Mouse (Mus musculus) megakaryocyte progenitor cell, adult 5-6 weeks (primary cell): Measurements from ENCODE around the gene Znhit3. TPM values are rescaled to one million over a fixed set of nuclear protein-coding genes. Genes with fewer than 3 reads are reported as not detected.

Experiments
- ATAC-seq: replicated peaks from 2 replicates; pipeline ENCODE4 v1.8.0; 2016; ENCODE audit warnings: mild to moderate bottlenecking, moderate TSS enrichment, inconsistent platforms; ENCODE audit not compliant: poor library complexity
- total RNA-seq, 2 experiments: library from RNA; stranded (forward) in 1 of 2; stranded (reverse) in 1 of 2; fragments of 157-497, 149-512 nt in 1 of 2; fragments of 200-1000 nt in 1 of 2; gene quantifications; 2 replicates each; pipeline versions ENCODE4 v1.2.3 to v1.2.4; 2015 to 2017

The Znhit3 gene
- total RNA-seq, 2 experiments from 2014 or later: 27.1 to 43.9 TPM

DNA sequence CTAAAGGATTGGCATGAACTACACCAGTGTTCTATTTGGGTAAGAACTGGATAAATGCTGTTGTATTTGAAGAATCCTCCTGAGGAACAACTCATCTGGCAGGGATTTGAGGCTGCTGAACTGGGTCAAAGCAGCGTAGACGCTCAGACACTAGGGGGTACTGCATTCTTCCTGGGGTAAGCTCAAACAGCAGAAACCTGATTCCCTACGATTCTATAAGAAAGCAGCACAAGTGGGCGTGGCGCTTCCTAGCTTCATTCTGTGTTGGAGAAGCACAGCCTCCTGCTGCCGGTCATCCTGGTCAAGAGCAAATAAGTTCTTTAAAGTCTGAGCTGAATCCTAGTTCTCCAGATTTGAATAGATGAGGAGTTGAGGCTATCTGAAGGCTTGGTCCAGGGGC, 16.1 kb upstream of the Znhit3 start:
- no peak for ATAC-seq

DNA sequence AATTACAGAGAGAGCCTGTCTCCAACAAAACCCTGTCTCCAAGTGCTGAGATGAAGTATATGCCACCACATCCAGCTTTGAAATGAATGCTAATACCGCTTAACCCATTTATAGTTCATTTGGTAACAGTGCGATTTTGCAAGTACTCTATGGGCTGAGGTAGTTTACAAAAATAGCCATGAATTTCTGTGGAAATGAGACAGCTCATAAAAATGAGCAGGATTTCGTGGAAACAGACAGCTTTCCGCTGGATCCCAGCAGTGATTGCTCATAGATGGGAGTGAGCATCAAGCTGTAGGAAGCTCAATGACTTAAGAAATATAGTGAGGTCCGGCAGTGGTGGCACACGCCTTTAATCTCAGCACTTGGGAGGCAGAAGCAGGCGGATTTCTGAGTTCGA, 4.8 kb upstream of the Znhit3 start:
- ATAC-seq: no peak

GRCm38 (mm10) chr11:84919951-84920350, 3.8 kb upstream of the Znhit3 start:
- no peak for ATAC-seq

- peak; percentile 53 for ATAC-seq
Measured at GRCm38 (mm10) chr11:84919276-84919675, 3.1 kb upstream of the Znhit3 start.

- ATAC-seq: peak; percentile 74
Measured at GRCm38 (mm10) chr11:84918425-84918824, 2.3 kb upstream of the Znhit3 start.

GRCm38 (mm10) chr11:84916703-84917300, 636 bp upstream of the Znhit3 start:
- no peak for ATAC-seq

- ATAC-seq: peak; percentile 45; the same call in 1 of the 2 replicates
Measured at GRCm38 (mm10) chr11:84914673-84915072, 1.5 kb downstream of the Znhit3 start.

DNA sequence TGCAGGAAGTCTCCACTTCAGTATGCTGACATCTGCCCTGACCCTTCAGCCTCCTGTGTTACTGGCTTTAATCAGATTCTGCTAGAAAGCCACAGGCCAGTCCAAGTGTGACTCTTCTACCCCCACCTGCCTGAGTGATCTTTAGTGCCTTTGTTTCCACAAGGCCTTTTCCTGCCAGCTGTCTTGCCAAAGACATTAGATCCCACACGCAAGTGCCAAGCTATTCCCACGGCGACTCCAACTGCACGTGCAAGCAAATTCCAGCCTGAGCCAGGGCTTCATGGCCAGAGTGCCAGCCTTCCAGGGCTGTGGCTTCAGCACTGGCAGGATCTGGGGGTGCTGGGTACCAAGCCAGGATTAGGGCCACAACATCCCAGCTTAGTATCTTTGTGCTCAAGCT, 5.8 kb downstream of the Znhit3 start:
- ATAC-seq: no peak

- ATAC-seq: no peak
Measured at GRCm38 (mm10) chr11:84908480-84908879, 7.7 kb downstream of the Znhit3 start.

GRCm38 (mm10) chr11:84907081-84907480, 9.1 kb downstream of the Znhit3 start:
- no peak for ATAC-seq

DNA sequence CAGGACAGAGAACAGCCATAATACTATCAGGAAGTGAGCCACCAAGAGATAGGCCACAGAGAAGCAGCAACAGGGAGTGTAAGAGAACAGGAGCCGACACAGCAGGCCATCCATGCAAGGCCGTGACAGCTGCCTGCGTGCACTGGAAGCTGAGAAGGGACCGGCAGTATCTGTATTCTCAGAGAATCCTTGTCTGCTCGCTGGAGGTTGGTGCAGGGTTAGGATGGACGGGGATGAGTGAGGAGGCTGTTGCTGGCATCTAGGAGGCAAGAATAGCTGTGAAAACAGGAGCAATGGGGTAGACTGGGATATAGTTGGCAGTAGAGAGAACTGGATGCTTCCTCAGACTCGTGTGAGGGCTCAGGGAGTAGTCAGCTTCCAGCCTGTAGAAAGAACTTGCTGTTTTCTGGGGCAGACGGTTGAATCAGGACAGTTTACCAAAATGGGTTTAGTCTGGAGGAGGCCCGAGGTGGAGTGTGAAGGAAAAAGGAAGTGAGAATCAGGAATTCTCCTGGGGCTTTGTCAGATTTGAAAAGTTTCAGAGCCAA, 11.5 kb downstream of the Znhit3 start:
- ATAC-seq: no peak

GRCm38 (mm10) chr11:84893113-84893512, 23.1 kb downstream of the Znhit3 start:
- ATAC-seq: no peak

GRCm38 (mm10) chr11:84891705-84892104, 24.5 kb downstream of the Znhit3 start:
- no peak for ATAC-seq

DNA sequence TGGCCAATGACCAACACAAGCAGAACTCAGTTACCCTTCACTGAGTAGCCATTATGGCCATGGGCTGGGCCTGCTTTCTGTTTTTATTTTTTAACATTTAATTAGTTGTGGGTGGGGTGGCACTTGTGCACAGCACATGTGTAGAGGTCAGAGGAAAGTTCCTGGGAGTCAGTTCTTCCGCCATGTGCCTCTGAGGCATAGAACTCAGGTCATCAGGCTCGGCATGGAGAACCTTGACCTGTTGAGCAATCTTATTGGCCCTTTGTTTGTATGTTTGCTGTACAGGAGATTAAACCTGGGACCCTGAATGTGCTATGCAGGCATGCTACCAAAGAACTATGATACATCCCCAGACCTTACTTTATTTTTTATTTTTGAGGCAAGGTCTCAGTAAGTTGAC, 26.7 kb downstream of the Znhit3 start:
- no peak for ATAC-seq

DNA sequence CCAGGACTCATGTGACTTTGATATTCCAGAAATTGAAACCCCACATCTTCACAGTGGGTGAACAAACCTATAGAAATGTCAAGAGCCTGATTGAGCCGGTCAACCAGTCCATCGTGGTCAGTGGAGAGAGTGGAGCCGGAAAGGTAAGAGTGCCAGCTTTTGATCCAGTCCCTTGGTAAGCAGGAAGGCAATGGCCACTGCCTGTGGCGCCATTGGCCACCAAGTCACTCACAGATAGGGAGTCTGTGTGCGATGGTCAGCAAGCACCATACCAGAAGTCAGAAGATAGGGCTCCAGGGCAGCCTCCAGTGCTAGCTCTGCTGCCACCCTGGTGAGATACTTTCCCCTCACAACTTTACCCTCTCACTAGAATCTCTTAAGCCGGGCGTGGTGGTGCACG, 28.1 kb downstream of the Znhit3 start:
- no peak for ATAC-seq

GRCm38 (mm10) chr11:84886767-84887511, 29.2 kb downstream of the Znhit3 start:
- no peak for ATAC-seq

- no peak for ATAC-seq
Measured at GRCm38 (mm10) chr11:84886236-84886635, 29.9 kb downstream of the Znhit3 start.

DNA sequence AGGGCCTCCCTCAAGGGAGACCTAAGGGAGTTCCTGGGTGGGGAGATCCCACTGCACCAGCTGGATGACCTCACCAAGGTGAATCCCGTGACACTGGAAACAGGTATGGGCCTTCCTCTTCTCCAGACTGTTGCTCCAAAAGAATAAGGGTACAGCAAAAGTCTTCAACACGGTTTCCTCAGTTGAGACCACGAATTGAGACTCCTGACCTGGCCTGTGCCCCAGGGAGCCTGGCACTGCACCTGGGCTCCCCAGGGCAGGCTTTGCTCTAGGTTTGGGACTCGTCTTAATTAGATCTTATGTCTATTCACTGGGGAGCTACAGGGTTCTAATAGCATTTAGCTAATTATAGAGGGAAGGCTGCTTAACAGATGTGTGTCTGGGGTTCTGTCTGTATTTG, 30.9 kb downstream of the Znhit3 start:
- no peak for ATAC-seq

DNA sequence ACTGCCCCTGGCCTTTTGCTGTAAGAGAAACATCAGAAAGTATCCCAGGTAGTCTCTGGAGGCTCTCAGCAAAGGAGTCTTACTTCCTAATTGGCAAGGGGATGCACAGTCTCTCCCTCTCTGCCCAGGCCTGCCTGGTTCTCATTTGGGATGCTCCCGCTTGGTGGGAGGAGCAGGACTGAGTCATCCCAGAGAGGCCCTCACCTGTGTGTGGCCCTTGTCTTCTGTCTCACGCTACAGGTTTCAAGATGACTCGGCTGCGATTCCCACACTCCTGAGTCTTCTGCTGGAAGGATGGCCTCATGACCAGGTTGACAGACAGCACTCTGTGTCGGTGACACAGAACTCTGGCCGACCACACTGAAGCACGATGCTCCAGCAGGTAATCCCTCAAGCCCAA, 33.8 kb downstream of the Znhit3 start:
- no peak for ATAC-seq

GRCm38 (mm10) chr11:84880971-84881370, 35.2 kb downstream of the Znhit3 start:
- ATAC-seq: no peak

DNA sequence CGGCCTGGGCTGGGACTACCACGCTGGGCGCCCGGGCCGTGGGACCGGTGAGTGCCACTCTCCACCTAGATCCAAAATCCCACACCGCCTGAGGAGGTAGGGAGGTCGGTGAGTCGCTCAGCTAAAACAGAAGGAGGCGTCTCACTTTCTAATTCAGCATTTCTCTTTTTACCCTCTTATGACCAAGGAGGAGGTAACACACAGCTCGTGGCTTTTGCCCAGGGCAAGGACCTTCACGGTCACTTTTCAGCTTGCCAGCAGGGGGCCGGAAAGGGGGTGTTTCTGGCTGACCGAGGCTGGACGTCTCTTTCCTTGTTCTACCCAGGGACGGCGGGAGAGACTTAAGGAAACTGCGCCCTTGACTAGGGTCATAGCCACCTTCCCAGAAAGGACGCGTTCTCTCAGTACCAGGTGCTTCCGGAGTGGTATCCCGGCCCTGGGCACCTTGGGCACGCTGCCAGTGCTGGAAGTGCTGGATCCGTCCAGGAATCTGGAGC, 35.7 kb downstream of the Znhit3 start:
- ATAC-seq: peak; percentile 35

DNA sequence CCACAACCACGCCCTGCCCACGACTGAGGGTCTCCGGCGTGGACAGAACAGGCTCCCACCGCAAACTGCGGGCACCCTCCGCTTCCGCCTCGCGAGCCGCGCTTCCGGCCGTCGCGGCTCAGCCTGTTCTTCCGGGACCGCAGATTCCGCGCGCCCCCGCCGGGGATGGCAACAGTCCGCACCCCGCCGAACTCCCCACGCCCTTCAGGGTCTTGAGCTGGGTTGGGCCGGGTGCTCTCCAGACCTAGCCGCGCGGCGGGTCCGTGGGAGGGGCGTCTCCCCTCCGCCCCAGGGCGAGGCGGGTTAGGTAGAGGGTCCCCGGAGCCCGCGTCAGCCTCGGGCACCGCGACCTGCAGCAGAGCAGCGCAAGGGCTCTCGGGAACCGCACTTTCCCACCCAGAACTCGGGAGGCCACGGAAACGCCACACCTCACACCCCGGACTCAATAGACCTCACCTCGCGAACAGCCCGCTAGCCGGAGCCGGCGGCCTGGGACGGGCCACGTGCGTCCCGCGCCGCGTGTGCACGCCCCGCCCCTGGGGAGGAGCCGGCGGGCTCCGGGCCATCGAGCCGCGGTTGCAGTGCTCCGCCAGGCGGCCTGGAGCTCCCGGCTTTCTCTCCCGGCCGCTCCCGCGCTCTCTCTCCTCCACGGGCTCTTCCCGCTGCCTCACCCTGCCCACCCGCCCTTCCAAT, 36.2 kb downstream of the Znhit3 start, which contains the start of the genes Myo19 and Pigw:
Myo19 (plus strand) TSS at position 377 of the 693 bp plus-strand sequence.
Pigw (minus strand) TSS at position 514 of the 693 bp plus-strand sequence.
- ATAC-seq: peak; percentile 88
